Mouse (Mus musculus) hindbrain, embryonic 14.5 days (tissue): ENCODE measurements around the gene March10. TPM values are rescaled to one million over a fixed set of nuclear protein-coding genes. Genes with fewer than 3 reads are reported as not detected.

Experiments
- ATAC-seq: fragments of 200-750 bp; cut with Nextera tagmentation; 2 replicates; pipeline ENCODE4 v1.8.0; 2017; ENCODE audit warnings: moderate number of reproducible peaks, mild to moderate bottlenecking, moderate TSS enrichment, moderate library complexity; ENCODE audit not compliant: low FRiP score
- DNase-seq: peaks from one replicate; pipeline ENCODE4 v3.0.0-alpha.2; 2015; ENCODE audit warnings: low spot score
- H3K27ac ChIP-seq: fragments of 300-500 bp; sonication (generic); 2 replicates; pipeline ENCODE4 v1.5.1; 2014; ENCODE audit warnings: mild to moderate bottlenecking, moderate library complexity
- H3K27me3 ChIP-seq: fragments of 300-500 bp; sonication (generic); 2 replicates; pipeline ENCODE4 v1.6.1; 2014; ENCODE audit warnings: mild to moderate bottlenecking, low read length, mixed read lengths; ENCODE audit not compliant: control insufficient read depth, insufficient read depth
- H3K36me3 ChIP-seq: fragments of 300-500 bp; sonication (generic); replicated peaks from 2 replicates; pipeline ENCODE4 v1.6.1; 2014; ENCODE audit not compliant: control insufficient read depth, insufficient read depth
- H3K4me1 ChIP-seq: fragments of 300-500 bp; sonication (generic); replicated peaks from 2 replicates; pipeline ENCODE4 v1.6.1; 2014; ENCODE audit warnings: antibody characterized with exemption, low read length, mixed read lengths; ENCODE audit not compliant: control insufficient read depth, insufficient read depth
- H3K4me2 ChIP-seq: fragments of 300-500 bp; sonication (generic); replicated peaks from 2 replicates; pipeline ENCODE4 v1.6.1; 2014; ENCODE audit warnings: mild to moderate bottlenecking, moderate library complexity
- H3K4me3 ChIP-seq: fragments of 300-500 bp; sonication (generic); replicated peaks from 2 replicates; pipeline ENCODE4 v1.5.1; 2014; ENCODE audit warnings: mild to moderate bottlenecking, low read length
- H3K9ac ChIP-seq: fragments of 300-500 bp; sonication (generic); 2 replicates; pipeline ENCODE4 v1.6.1; 2014
- H3K9me3 ChIP-seq: fragments of 300-500 bp; sonication (generic); 2 replicates; pipeline ENCODE4 v1.6.1; 2016; ENCODE audit warnings: low read length; ENCODE audit not compliant: control insufficient read depth
- WGBS: fragments of 180-500 bp; shearing (Covaris S2); extraction: QIAGEN DNeasy Blood & Tissue Kit; methylation state at CpG from one replicate; pipeline ENCODE4 v1.1.7; 2014; 5-methylcytosine and 5-hydroxymethylcytosine counted together
- polyA plus RNA-seq: library from polyadenylated mRNA; unstranded; fragments of >200 nt; fragmentation: Nextera tagmentation; extraction: Ambion mirVana; gene quantifications from 2 replicates; pipeline ENCODE4 v1.2.1, GENCODE M21; 2014

The March10 gene
- polyA plus RNA-seq, 1 experiment from 2014 or later: 0.41 TPM

GRCm38 (mm10) chr11:105455118-105455517 lies 1.4 kb downstream of the March10 start:
- H3K4me1 ChIP-seq: peaks cover 17% of the 10 kb centered on the region

GRCm38 (mm10) chr11:105453084-105453483 lies 3.5 kb downstream of the March10 start:
- H3K9me3 ChIP-seq: no peaks in the 10 kb centered on the region
- DNase-seq (no peak), ATAC-seq (no peak)
- H3K27me3 ChIP-seq: no peaks in the 10 kb centered on the region
- no peak overlapping the region for H3K4me3 ChIP-seq
- no peak overlapping the region for H3K4me2 ChIP-seq
- no peak overlapping the region for H3K9ac ChIP-seq
- H3K27ac ChIP-seq: no peak overlapping the region
- peaks cover 15% of the 10 kb centered on the region for H3K4me1 ChIP-seq
- no peaks in the 10 kb centered on the region for H3K36me3 ChIP-seq
- WGBS: 91% methylated on average over 4 of the region's 4 CpGs

More at GRCm38 (mm10) chr11:105455118-105455517, 1.4 kb downstream of the March10 start:
- Histone ChIP-seq H3K27me3 (no peaks in the 10 kb centered on the region), H3K4me2 (no peak overlapping the region), H3K9me3 (no peaks in the 10 kb centered on the region), H3K36me3 (no peaks in the 10 kb centered on the region), H3K9ac (no peak overlapping the region), H3K27ac (no peak overlapping the region), H3K4me3 (no peak overlapping the region)
- 88% methylated on average over 5 of the region's 5 CpGs for WGBS
- ATAC-seq (no peak), DNase-seq (no peak)

- no peak overlapping the region for H3K27ac ChIP-seq
These were observed 4.0 kb downstream of the March10 start for GRCm38 (mm10) chr11:105452504-105452903.

GRCm38 (mm10) chr11:105451553-105452135 lies 4.9 kb downstream of the March10 start:
- H3K9me3 ChIP-seq: no peaks in the 10 kb centered on the region
- no peak overlapping the region for H3K27ac ChIP-seq
- H3K9ac ChIP-seq: no peak overlapping the region
- H3K4me3 ChIP-seq: no peak overlapping the region
- DNase-seq: no peak
- 0 out of 2 replicates have a peak, but pooled peaks cover 3% of the 10 kb centered on the region for H3K4me1 ChIP-seq
- whole genome bisulfite sequencing: 30% methylated on average over 7 of the region's 7 CpGs
- no peaks in the 10 kb centered on the region for H3K27me3 ChIP-seq
- H3K4me2 ChIP-seq: no peak overlapping the region
- ATAC-seq: no peak
- H3K36me3 ChIP-seq: no peaks in the 10 kb centered on the region

More at GRCm38 (mm10) chr11:105452504-105452903, 4.0 kb downstream of the March10 start:
- H3K9me3 ChIP-seq: no peaks in the 10 kb centered on the region
- ATAC-seq: no peak
- 92% methylated on average over 4 of the region's 4 CpGs for WGBS
- H3K4me1 ChIP-seq: peaks cover 9% of the 10 kb centered on the region
- H3K4me3 ChIP-seq: no peak overlapping the region
- H3K9ac ChIP-seq: no peak overlapping the region
- DNase-seq: no peak
- H3K36me3 ChIP-seq: no peaks in the 10 kb centered on the region
- H3K27me3 ChIP-seq: no peaks in the 10 kb centered on the region
- no peak overlapping the region for H3K4me2 ChIP-seq

GRCm38 (mm10) chr11:105449581-105450315 lies 6.8 kb downstream of the March10 start:
- Histone ChIP-seq H3K4me1 (no peaks in the 10 kb centered on the region), H3K27me3 (no peaks in the 10 kb centered on the region), H3K36me3 (no peaks in the 10 kb centered on the region), H3K9me3 (no peaks in the 10 kb centered on the region), H3K27ac (no peak overlapping the region), H3K9ac (no peak overlapping the region), H3K4me3 (no peak overlapping the region), H3K4me2 (no peak overlapping the region)
- no peak for ATAC-seq
- DNase-seq: no peak
- 69% methylated on average over 12 of the region's 12 CpGs for WGBS

GRCm38 (mm10) chr11:105447661-105448060 lies 8.9 kb downstream of the March10 start:
- Histone ChIP-seq H3K4me3 (no peak overlapping the region), H3K4me2 (no peak overlapping the region), H3K36me3 (no peaks in the 10 kb centered on the region), H3K27me3 (no peaks in the 10 kb centered on the region), H3K27ac (no peak overlapping the region), H3K9me3 (no peaks in the 10 kb centered on the region), H3K9ac (no peak overlapping the region), H3K4me1 (no peaks in the 10 kb centered on the region)
- no peak for ATAC-seq
- no peak for DNase-seq
- WGBS: 75% methylated on average over 6 of the region's 6 CpGs

- no peaks in the 10 kb centered on the region for H3K27me3 ChIP-seq
- DNase-seq (no peak), ATAC-seq (no peak)
- no peaks in the 10 kb centered on the region for H3K4me1 ChIP-seq
- H3K9me3 ChIP-seq: no peaks in the 10 kb centered on the region
- no peak overlapping the region for H3K4me3 ChIP-seq
- H3K9ac ChIP-seq: no peak overlapping the region
- H3K36me3 ChIP-seq: no peaks in the 10 kb centered on the region
- WGBS: 88% methylated on average over 5 of the region's 5 CpGs
- no peak overlapping the region for H3K27ac ChIP-seq
- H3K4me2 ChIP-seq: no peak overlapping the region
These were observed 10.3 kb downstream of the March10 start for GRCm38 (mm10) chr11:105446221-105446620.

GRCm38 (mm10) chr11:105445741-105446140 lies 10.8 kb downstream of the March10 start:
- WGBS: 46% methylated on average over 5 of the region's 5 CpGs
- Histone ChIP-seq H3K27me3 (no peaks in the 10 kb centered on the region), H3K36me3 (no peaks in the 10 kb centered on the region), H3K4me1 (no peaks in the 10 kb centered on the region), H3K4me3 (no peak overlapping the region), H3K27ac (no peak overlapping the region), H3K4me2 (no peak overlapping the region), H3K9ac (no peak overlapping the region), H3K9me3 (no peaks in the 10 kb centered on the region)
- ATAC-seq: no peak
- DNase-seq: no peak

- DNase-seq: no peak
- H3K9me3 ChIP-seq: no peaks in the 10 kb centered on the region
- 81% methylated on average over 6 of the region's 6 CpGs for WGBS
- no peaks in the 10 kb centered on the region for H3K4me1 ChIP-seq
- no peak for ATAC-seq
- H3K27ac ChIP-seq: no peak overlapping the region
- H3K36me3 ChIP-seq: no peaks in the 10 kb centered on the region
- no peak overlapping the region for H3K4me2 ChIP-seq
- H3K4me3 ChIP-seq: no peak overlapping the region
- no peak overlapping the region for H3K9ac ChIP-seq
- no peaks in the 10 kb centered on the region for H3K27me3 ChIP-seq
These were observed 11.6 kb downstream of the March10 start for GRCm38 (mm10) chr11:105444929-105445328.
